Mouse (Mus musculus) sigmoid colon, adult 10 weeks (tissue): ENCODE measurements around the gene Krtap14. TPM values are rescaled to one million over a fixed set of nuclear protein-coding genes. Genes with fewer than 3 reads are reported as not detected.

Source experiments
- polyA plus RNA-seq: library from polyadenylated mRNA; stranded (reverse); fragments of 350-450 nt; fragmentation: Illumina TruSeq; extraction: RNeasy Lipid Tissue Mini Kit (QIAGEN cat#74804); gene quantifications from one replicate; pipeline ENCODE4 v1.2.3, GENCODE M21; 2014; ENCODE audit warnings: low read depth, low replicate concordance

Gene Krtap14
- not detected for polyA plus RNA-seq

GRCm38 (mm10) chr16:88826095-88826652 is at the start of gene Krtap14:
Gene Krtap14 (minus strand): TSS chr16:88826145.

DNA sequence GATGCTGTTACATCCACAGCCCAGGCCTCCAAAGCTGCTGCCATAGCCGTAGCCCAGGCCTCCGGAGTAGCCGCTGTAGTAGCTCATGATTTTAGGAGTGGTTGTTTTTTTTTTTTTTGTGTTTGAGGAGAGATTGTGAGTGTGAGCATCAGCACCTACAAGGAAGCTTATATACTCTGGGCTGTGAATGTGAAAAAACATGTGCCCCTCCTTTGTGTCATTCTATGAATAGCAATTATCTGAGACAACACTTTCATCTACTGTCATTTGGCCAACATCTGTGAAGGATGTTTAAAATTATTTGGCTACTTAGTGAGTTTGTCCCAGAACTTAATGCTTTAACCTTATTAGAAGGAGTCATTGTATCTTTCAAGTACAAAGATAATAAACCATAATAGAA is 48.2 kb upstream of the Krtap14 start, which contains the start of gene Krtap19-2:
Gene Krtap19-2, minus strand, starts transcription at position 101 of the 400 bp plus-strand sequence.

GRCm38 (mm10) chr16:88869311-88869710 is 43.4 kb upstream of the Krtap14 start, which contains the start of gene Krtap19-1:
Gene Krtap19-1 (minus strand): TSS chr16:88869411.

DNA sequence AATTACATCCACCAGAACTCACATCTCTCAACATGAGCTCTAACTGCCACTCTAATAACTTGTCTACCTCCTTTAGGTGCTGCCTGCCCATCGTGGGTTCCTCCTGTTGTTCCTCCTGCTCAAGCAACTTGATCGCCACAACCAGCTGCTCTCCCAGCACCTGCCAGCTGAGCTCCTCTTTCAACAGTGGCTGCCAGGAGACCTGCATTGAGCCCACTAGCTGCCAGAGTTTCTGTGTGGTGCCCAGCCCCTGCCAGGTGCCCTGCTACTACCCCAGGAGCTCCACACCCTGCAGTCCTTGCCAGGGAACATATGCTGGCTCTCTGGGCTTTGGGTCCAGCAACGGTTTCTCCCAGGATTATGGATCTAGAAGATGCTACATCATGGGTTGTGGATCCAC is 5.9 kb downstream of the Krtap14 start, which contains the start of gene Krtap15:
Gene Krtap15, plus strand, starts transcription at position 150 of the 400 bp plus-strand sequence.

DNA sequence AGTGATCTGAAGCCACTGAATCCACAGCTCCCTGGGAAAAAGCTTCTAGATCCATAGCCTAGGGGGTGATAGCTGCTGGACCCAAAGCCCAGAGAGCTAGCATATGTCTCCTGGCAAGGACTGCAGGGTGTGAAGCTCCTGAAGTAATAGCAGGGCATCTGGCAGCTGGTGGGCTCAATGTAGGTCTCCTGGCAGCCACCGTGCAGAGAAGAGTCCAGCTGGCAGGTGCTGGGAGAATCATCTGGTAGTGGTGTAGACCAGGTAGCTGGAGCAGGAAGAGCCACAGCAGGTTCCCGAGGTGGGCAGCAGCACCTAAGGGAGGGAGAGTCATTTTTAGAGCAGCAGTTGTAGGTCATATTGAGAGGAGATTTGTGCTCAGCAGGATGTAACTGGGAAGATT is 14.1 kb downstream of the Krtap14 start, which contains the start of gene Gm20741:
Gene Gm20741, minus strand, starts transcription at position 394 of the 400 bp plus-strand sequence.

DNA sequence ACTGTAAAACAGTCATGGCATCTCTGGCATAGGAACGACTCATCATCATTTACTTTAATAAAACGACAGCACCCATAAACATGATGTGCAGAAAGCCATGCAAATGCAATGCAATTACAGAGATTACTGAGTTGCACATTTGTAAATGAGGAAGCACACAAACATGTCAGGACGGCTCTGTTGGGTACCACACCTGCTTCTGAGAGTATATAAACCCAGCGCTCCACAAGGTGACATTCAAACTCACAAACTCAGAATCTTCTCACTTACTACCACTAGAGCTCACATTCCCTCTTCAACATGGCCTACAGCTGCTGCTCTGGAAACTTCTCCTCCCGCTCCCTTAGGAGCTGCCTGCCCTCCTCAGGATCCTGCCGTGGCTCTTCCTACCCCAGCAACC is 48.3 kb downstream of the Krtap14 start, which contains the start of gene Gm5965:
Gene Gm5965, plus strand, starts transcription at position 301 of the 400 bp plus-strand sequence.

GRCm38 (mm10) chr16:88774106-88774505 is 51.8 kb downstream of the Krtap14 start, which contains the start of gene 2310057N15Rik:
Gene 2310057N15Rik (minus strand): TSS chr16:88774206.

Other genes with a start within 250 kb of the Krtap14 start
- gene Krtap24-1, start 213.9 kb downstream of the Krtap14 start, polyA plus RNA-seq: not detected
- gene 2310079G19Rik, start 198.5 kb downstream of the Krtap14 start, polyA plus RNA-seq: 10.9 TPM
- not detected for gene Krtap26-1, start 178.3 kb downstream of the Krtap14 start, polyA plus RNA-seq
- not detected for gene Krtap27-1, start 154.5 kb downstream of the Krtap14 start, polyA plus RNA-seq
- not detected for gene 2310061N02Rik, start 118.2 kb downstream of the Krtap14 start, polyA plus RNA-seq
- not detected for gene Krtap13-1, start 97.3 kb downstream of the Krtap14 start, polyA plus RNA-seq
- not detected for gene Krtap13, start 74.5 kb downstream of the Krtap14 start, polyA plus RNA-seq
- not detected for gene 2310034C09Rik, start 67.3 kb downstream of the Krtap14 start, polyA plus RNA-seq
- gene 2310057N15Rik, start 51.9 kb downstream of the Krtap14 start, polyA plus RNA-seq: not detected
- gene Gm5965, start 48.2 kb downstream of the Krtap14 start, polyA plus RNA-seq: not detected
- not detected for gene Gm20741, start 13.9 kb downstream of the Krtap14 start, polyA plus RNA-seq
- not detected for gene Krtap15, start 5.9 kb downstream of the Krtap14 start, polyA plus RNA-seq
- gene Krtap19-1, start 43.3 kb upstream of the Krtap14 start, polyA plus RNA-seq: not detected
- not detected for gene Krtap19-2, start 48.1 kb upstream of the Krtap14 start, polyA plus RNA-seq
- gene Krtap19-3, start 51.9 kb upstream of the Krtap14 start, polyA plus RNA-seq: not detected
- not detected for gene Krtap19-4, start 58.9 kb upstream of the Krtap14 start, polyA plus RNA-seq
- gene Krtap19-5, start 70.3 kb upstream of the Krtap14 start, polyA plus RNA-seq: not detected
- gene Krtap19-9b, start 106.1 kb upstream of the Krtap14 start, polyA plus RNA-seq: not detected
- not detected for gene Krtap16-3, start 136.7 kb upstream of the Krtap14 start, polyA plus RNA-seq
- not detected for gene Krtap22-2, start 184.6 kb upstream of the Krtap14 start, polyA plus RNA-seq
- gene Gm10229, start 189.1 kb upstream of the Krtap14 start, polyA plus RNA-seq: not detected
- gene Krtap6-1, start 205.6 kb upstream of the Krtap14 start, polyA plus RNA-seq: not detected
- not detected for gene Gm10228, start 215.3 kb upstream of the Krtap14 start, polyA plus RNA-seq
- not detected for gene Krtap6-5, start 221.7 kb upstream of the Krtap14 start, polyA plus RNA-seq
- not detected for gene 1110025L11Rik, start 237.9 kb upstream of the Krtap14 start, polyA plus RNA-seq